Mouse (Mus musculus) kidney, postnatal 36 days (tissue): ENCODE measurements at regions not wholly inside any gene's neighbourhood (a gene's known extent, or its start where the extent isn't known, plus 50 kb on each side); places are given as distances from the start of the nearest gene placed in this dataset.
"Not testable (repeated sequence)": the region's sequence is repeated elsewhere in the genome, so short reads cannot be mapped to it uniquely, and the experiment has no call there.

ENCODE experiments used
- DNase-seq, 2 experiments: peaks; one replicate each; pipeline ENCODE4 v3.0.0; 2021 to 2022; ENCODE audit warnings: mixed read lengths in 2 of 2

DNA sequence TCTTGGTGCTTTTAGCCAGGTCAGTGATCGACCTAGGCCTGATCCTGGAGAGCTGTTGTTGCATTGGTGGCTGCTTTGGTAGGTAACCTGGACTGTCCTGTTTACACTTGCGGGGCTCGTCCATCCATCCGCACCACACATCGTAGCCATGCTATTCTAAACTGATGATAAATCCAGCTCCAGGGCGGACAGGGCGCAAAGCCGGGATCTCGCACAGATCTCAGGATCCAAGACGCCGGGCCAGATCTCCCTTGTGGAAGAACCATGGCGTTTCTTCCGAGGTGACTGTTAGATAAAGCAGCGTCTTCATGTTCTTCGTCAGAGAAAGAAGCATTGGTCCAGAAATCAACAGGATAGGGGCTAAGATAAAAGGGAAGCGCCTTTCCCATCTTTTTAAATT is 115.6 kb downstream of the Sec16b start:
- DNase-seq, result not testable (repeated sequence)

DNA sequence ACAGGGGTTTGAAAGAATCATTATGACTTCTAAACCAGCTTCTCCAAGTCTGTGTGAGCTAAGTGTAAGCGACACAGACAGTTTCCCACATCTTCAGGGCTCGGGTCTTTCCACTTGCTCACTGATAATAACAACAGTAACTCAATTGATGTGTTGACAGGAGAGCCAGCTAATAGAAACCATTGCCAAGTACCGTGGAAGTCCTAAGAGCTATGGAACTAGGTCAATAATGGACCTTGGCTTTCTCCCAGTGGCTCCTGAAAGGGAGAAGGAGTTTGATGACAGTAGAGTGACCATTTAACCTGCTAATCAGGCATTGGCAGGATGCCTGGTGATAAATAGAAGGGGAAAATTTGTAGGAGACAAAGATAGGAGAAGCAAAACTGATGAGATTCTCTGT is 126.1 kb downstream of the Sec16b start:
- DNase-seq, result no peak

- DNase-seq, result no peak
These were observed 126.9 kb downstream of the Sec16b start for GRCm38 (mm10) chr1:157633470-157633869.

DNA sequence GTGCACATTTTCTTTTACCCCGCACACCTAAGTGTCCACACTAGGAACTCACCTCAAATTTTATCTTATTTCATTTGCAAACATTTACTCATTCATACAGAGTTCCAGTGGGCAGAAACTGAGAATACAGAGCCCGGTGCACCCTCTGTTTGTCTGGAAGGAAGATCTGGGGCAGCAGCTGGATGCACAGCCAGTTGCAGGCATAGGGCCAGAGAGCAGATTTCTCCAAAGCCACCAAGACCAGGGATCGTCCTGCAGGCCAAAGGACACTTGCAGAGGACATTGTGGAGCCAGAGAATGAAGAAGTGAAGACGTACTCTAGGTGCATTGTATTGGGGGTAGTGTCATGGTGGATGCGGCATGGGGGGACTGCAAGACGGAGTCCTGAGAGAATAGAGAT is 129.2 kb downstream of the Sec16b start:
- no peak for DNase-seq

DNA sequence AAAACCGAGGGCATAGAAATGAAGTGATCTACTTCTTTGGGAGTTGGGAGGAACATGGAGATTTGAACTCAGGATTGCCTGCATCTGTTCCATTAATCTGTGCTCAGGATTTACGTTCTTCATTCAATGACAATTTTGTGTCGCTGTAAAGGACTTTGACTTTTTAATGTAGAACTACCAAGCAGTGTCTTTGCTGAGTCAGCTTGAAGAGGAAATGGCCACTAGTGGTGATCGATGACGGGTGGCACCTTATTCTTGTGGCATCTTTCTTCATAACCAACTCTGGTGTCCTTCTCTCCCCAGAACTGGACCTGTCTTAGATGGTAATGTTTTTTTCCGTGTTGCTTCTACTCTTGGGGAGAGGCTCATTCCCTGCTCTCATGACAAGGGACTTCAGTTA is 137.0 kb downstream of the Sec16b start:
- DNase-seq, result no peak

- DNase-seq, result peak in 1 of 2 experiments; percentile 1
These were observed 139.3 kb downstream of the Sec16b start for GRCm38 (mm10) chr1:157645682-157646421.

- DNase-seq, result no peak
These were observed 148.9 kb downstream of the Sec16b start for GRCm38 (mm10) chr1:157655446-157655845.

- DNase-seq, result no peak
These were observed 163.1 kb downstream of the Sec16b start for GRCm38 (mm10) chr1:157669626-157670025.

DNA sequence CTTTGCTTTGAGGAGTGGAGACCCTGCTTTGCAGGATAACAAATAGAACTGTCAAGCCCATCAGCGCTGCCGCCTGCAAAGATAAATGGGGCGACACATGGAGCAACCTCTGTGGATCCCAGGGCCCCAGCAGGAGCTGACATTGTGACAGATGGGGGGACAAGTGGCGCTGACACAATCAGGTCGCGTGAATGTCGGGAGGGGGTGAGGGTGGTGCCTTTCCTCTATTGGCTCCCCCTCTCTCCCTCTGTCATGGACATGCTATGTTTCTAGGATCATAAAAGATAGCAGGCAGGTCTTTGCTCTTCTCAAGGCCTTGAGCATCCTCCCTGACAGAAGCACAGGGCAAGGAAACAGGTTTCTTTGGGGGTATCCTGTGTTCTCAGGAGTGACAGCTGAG is 177.8 kb downstream of the Sec16b start:
- no peak for DNase-seq

- DNase-seq, result no peak
These were observed 188.7 kb downstream of the Sec16b start for GRCm38 (mm10) chr1:157695198-157695597.

GRCm38 (mm10) chr1:157703639-157704038 is 197.1 kb downstream of the Sec16b start:
- DNase-seq, result no peak

DNA sequence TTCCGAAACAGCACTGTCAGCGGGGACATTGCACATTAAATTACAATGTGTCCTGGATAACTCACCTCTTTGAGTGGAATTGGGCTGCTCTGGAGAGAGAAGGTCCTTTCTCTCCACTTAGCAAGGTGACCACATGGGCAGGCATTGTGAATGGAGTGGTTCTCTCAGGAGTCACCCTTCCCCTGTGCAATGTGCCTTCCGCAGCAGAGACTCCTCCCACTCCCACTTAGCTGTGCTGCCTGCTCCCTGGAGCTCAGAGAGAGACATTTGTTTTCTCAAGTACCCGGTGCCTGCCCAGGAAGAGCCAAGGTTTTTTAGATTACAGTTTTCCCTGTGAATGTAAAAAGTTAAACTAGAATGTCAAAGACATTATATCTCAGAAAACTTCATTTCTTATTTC is 198.8 kb downstream of the Sec16b start:
- no peak for DNase-seq

GRCm38 (mm10) chr1:157707256-157707655 is 200.7 kb downstream of the Sec16b start:
- no peak for DNase-seq

DNA sequence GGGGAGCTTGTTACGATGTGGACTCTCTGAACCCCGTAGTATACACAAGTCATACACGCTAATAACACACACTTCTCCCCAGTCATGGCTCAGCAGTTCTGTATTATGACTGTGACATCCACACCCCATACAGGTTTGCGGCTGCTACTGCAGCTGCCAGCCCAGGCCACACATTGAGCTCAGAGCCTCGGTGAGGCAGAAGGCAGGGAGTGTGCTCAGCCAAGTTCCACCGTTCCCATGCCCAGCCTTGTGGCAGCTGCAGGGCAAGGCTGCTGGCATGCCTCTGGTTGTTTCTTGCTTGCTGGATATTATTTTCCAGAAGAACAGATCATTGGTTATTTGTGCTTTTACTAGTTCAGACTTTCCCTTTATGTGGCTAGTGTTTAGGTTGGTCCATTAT is 202.6 kb downstream of the Sec16b start:
- no peak for DNase-seq

DNA sequence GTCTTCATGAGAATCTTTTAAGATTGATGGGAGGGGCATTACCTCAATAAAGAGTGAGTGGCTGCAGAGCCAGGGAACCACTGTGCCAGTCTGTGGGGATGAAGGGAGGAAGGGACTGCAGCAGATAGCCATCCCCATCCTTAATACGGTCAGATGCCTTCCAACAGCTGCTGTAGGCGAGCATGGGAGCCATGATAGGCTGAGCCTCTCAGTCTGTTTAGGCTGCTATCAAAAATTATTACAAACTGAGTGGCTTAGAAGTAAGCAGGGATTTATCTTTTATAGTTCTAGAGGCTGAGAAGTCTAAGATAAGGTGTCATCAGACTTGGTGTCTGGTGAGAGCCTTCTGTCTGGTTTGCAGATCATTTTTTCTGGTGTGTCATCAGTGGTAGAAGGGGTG is 204.3 kb downstream of the Sec16b start:
- DNase-seq, result no peak

DNA sequence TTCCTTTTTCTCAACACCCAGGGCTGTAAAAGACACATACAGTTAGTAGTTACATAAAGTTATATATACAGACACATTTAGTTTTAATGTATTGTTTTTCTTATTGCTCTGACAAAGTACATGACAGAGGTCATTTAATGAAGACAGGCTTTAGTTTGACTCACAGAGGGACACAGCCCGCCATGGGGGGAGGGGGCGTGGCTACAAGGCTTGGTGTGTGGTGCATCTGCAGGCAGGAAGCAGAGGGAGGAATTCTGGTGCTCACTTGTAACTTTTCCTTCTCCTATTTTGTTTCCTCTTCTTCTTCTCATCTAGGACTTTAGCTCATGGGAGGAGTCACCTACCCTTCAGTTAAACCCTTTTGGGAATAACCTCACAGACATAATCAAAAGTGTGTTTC is 206.0 kb downstream of the Sec16b start:
- DNase-seq, result no peak

DNA sequence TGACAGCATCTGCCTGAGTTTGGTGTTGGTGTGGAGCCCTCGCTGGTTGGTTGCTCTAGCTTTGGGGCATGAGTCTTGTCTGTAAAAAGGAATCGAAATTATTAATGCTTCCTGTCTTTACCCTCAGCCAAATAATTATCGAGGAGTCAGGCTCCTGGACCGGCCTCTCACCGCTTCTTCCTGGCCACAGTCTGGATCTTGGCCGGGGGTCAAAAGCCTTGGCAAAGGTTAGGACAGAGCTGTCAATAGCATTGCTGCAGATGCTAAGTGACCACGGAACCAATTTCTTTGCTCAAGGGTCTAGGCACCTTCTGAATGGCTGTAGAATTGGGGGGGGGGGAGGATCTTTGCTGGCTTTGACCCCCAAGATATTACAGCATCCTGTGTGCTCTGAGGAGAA is 207.3 kb downstream of the Sec16b start:
- DNase-seq, result no peak

DNA sequence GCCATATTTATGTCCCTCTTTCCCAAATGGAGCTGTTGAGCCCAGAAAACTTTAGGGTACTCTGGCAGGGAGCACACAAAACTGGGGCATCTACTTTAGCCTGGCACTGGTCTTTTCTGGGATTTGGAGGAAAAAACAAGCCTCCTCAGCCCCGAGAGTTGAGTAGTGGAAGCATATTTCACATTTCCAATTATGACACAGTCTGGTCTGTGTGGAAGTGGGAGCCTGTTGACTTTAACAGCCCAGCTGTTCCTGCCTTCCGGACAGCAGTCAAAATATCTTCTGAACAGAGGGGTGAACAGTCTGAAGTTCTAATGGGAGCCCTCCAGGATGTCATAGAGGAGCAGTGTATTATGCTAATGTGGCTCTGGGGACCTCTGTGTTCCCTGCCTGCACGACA is 209.1 kb downstream of the Sec16b start:
- no peak for DNase-seq

DNA sequence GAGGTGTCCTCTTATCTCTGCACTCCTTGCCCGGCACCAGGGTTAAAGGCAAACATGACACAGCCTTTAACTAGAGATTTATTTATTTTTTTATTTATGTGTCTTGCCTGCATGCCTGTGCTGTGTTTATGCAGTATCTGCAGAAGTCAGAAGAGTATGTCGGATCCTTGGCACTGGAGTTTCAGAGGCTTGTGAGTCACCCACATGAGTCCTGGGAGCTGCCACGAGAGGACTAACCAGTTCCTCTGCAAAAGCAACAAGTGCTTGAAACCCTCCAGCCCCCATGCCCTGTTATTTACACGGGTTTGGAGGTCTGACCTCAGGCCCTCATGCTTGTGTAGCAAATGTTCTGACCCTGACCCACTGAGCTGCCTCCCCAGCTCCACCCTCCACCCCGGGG is 210.6 kb downstream of the Sec16b start:
- no peak for DNase-seq

DNA sequence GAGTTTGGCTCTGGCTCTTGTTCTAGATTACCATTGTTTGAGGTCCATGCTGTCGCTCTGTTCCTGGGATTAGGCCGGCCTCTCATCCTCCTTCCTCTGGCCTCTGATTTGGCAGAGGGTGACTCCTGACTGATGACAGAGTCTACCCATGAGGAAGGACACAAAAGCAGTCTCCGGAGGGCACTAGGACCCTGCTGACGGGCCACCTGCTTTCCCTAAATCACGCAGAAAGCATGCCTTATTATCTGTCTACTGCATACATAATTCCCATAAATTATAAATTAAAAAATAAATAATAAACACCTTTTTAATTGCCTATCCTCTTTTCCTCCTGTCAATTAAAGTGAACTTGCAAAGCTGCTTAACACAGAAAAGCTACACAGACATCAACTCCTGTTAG is 215.4 kb downstream of the Sec16b start:
- DNase-seq, result no peak

DNA sequence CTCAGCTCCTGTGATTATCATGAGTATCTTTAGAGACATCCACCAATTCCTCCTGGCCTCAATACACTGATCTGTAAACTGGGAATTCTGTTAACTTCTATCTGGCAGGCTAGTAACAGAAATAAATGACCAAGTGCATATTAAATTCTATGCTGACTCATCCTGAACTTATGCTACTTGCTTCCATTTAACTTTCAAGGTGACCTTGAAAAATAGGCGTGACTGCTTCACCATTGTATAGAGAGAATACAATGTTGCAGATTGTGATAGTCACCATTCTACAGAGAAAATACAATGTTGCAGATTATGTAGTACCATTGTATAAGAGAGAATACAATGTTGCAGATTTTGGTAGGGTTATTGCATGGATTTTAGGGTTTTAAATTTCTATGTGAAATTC is 224.6 kb downstream of the Sec16b start:
- DNase-seq, result no peak

DNA sequence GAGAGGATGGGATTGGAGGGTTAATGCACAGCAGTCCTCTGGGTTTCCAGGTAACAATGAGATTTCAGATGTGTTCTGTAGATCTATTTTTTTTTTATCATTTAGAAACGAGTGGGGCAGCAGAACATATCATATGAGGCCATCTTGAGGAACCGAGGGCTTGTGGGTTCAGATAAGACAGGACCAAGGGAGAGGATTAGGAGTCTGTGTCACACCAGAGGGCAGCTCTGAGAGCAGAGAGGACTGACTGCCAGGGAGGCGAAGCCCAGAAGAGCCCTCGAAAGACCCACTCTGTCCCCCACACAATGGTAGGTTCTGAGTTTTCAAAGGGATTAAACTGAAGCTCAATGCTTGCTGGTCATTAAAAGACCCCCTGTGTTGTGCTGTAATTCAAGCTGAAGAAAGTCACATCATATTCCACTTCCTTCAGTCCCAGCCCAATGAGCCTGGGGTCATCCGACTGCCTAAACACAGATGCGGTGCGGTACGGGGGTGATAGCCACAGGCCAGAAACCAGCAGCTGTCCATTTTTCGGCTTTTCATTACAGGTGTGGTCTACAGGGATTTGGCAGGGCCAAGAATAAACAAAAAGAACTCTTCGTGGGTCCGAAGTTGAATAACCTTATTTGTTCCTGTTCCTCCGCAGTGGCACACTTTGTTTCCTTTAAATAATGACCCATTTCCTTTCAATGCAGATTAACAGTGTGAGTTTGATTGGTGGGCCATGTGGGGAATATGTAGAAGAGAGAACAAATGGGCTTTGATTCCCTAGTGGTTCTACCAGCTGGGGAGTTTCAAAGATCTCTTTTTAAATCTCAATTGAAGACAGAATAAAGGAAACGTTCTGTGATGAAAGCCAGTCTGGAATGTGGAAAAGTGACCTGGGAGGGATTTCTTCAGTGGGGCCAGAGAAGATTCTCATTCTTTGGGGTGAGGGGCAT is 234.5 kb downstream of the Sec16b start:
- no peak for DNase-seq

- peak; percentile 37 to 77 for DNase-seq
These were observed 239.1 kb downstream of the Sec16b start for GRCm38 (mm10) chr1:157745611-157746010.

GRCm38 (mm10) chr1:157755015-157755649 is 248.6 kb downstream of the Sec16b start:
- no peak for DNase-seq
